Mouse (Mus musculus): ENCODE results near the gene Eef2. TPM values are rescaled to one million over a fixed set of nuclear protein-coding genes. Genes with fewer than 3 reads are reported as not detected.

The Eef2 gene
- polyA plus RNA-seq, 1 experiment from 2014 or later, result 465 TPM

DNA sequence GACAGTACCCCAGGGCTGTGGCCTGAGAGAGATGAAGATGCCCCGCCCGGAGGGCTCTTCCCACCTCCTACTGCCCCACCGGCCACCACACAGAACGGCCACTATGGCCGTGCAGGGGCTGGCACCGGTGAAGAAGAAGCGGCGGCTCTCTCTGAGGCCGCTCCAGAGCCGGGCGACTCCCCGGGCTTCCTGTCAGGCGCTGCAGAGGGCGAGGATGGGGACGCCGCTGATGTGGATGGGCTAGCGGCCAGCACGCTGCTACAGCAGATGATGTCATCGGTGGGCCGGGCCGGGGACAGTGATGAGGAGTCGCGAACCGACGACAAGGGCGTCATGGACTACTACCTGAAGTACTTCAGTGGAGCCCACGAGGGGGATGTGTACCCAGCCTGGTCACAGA lies 31.8 kb upstream of the Eef2 start:
- Histone ChIP-seq H3K9me3 (ENCODE audit: control insufficient read depth, low read length) (no peaks in the 10 kb centered on the region), H3K36me3 (ENCODE audit: control insufficient read depth, insufficient read depth, low read length) (peaks cover 66% of the 10 kb centered on the region), H3K9ac (ENCODE audit: low read depth, low read length) (no peak overlapping the region), H3K27me3 (ENCODE audit: control insufficient read depth, insufficient read depth, low read length) (no peaks in the 10 kb centered on the region), H3K27ac (ENCODE audit: low read depth, low read length) (no peak overlapping the region), H3K4me1 (ENCODE audit: control insufficient read depth, insufficient read depth, low read length) (peaks cover 20% of the 10 kb centered on the region), H3K4me3 (ENCODE audit: low read length) (no peak overlapping the region), H3K4me2 (replicated peaks; ENCODE audit: low read depth, low read length) (no peak overlapping the region)
- no peak for ATAC-seq (ENCODE audit: low FRiP score, low TSS enrichment)
- WGBS, result 93% methylated on average over 27 of the region's 27 CpGs

DNA sequence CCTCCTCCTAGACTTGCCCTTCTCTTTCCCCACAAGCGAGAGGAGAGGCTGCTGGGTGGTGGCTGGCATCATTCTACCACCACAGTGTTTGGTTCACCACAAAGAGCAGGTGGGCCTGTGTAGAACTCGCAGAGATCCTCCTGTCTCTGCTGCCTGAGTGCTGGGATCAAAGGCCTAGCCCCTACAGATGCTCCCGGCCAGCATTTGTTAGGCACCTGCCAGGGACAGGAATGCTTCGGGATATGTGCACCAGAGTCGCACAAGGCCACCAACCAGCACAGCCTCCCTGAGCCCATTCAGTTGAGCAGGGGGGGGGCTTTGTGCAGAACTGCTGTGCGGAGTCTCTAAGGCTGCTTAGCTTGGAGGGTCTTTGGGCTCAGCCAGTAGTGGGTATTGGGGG lies 31.1 kb upstream of the Eef2 start:
- no peak overlapping the region for H3K4me3 ChIP-seq (ENCODE audit: low read length)
- 96% methylated on average over 6 of the region's 6 CpGs for WGBS
- H3K9me3 ChIP-seq (ENCODE audit: control insufficient read depth, low read length), result no peaks in the 10 kb centered on the region
- H3K4me2 ChIP-seq (replicated peaks; ENCODE audit: low read depth, low read length), result no peak overlapping the region
- H3K27ac ChIP-seq (ENCODE audit: low read depth, low read length), result no peak overlapping the region
- ATAC-seq (ENCODE audit: low FRiP score, low TSS enrichment), result no peak
- H3K9ac ChIP-seq (ENCODE audit: low read depth, low read length), result no peak overlapping the region
- H3K4me1 ChIP-seq (ENCODE audit: control insufficient read depth, insufficient read depth, low read length), result peaks cover 14% of the 10 kb centered on the region
- H3K36me3 ChIP-seq (ENCODE audit: control insufficient read depth, insufficient read depth, low read length), result peaks cover 73% of the 10 kb centered on the region
- no peaks in the 10 kb centered on the region for H3K27me3 ChIP-seq (ENCODE audit: control insufficient read depth, insufficient read depth, low read length)

DNA sequence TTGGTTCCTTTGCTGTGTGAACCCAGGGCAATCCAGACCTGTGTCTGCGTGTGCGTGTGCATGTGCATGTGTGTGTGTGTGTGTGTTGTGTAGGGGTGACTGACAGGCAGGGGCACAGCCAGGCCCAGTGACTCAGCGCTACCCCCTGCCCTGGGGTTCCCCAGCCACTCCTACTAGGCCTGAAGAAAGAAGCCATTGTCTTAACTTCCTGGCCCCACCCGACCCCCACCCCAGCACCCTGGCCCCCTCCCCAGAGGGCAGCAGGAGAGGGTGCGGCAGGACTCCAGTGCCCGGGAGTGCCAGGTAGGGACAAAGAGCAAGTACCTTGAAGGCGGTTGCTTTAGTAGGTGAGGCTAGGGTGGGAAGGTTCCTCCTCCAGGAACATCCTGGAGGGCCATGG lies 30.7 kb upstream of the Eef2 start:
- Histone ChIP-seq H3K4me1 (ENCODE audit: control insufficient read depth, insufficient read depth, low read length) (peaks cover 9% of the 10 kb centered on the region), H3K36me3 (ENCODE audit: control insufficient read depth, insufficient read depth, low read length) (peaks cover 73% of the 10 kb centered on the region), H3K27me3 (ENCODE audit: control insufficient read depth, insufficient read depth, low read length) (no peaks in the 10 kb centered on the region), H3K4me3 (ENCODE audit: low read length) (no peak overlapping the region), H3K4me2 (replicated peaks; ENCODE audit: low read depth, low read length) (no peak overlapping the region), H3K9me3 (ENCODE audit: control insufficient read depth, low read length) (no peaks in the 10 kb centered on the region), H3K27ac (ENCODE audit: low read depth, low read length) (no peak overlapping the region), H3K9ac (ENCODE audit: low read depth, low read length) (no peak overlapping the region)
- ATAC-seq (ENCODE audit: low FRiP score, low TSS enrichment), result no peak
- 76% methylated on average over 7 of the region's 7 CpGs for WGBS

DNA sequence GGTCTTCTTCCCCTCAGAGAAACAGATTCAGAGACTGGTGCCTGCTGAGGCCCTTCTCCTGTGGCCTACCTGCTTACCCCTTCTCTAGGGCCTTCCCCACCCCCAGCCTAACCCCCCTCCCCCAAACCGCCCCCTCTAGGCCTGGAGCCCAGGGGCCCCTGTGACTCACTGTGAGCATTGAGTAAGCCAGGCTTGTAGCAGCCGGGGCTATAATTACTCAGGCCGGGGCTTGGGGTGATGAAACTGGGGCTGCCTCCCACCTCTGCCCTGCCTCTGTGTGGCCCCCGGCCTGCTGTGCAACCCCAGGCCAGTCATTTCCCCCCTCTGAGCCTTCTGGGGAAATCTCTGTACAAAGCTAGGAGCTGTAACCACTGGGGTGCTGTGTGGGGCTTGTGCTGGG lies 30.1 kb upstream of the Eef2 start:
- no peak overlapping the region for H3K4me2 ChIP-seq (replicated peaks; ENCODE audit: low read depth, low read length)
- no peak overlapping the region for H3K27ac ChIP-seq (ENCODE audit: low read depth, low read length)
- no peaks in the 10 kb centered on the region for H3K9me3 ChIP-seq (ENCODE audit: control insufficient read depth, low read length)
- H3K9ac ChIP-seq (ENCODE audit: low read depth, low read length), result no peak overlapping the region
- H3K4me1 ChIP-seq (ENCODE audit: control insufficient read depth, insufficient read depth, low read length), result peaks cover 4% of the 10 kb centered on the region; the same call in 1 of the 2 replicates
- ATAC-seq (ENCODE audit: low FRiP score, low TSS enrichment), result no peak
- WGBS, result 93% methylated on average over 4 of the region's 4 CpGs
- peaks cover 73% of the 10 kb centered on the region for H3K36me3 ChIP-seq (ENCODE audit: control insufficient read depth, insufficient read depth, low read length)
- no peaks in the 10 kb centered on the region for H3K27me3 ChIP-seq (ENCODE audit: control insufficient read depth, insufficient read depth, low read length)
- no peak overlapping the region for H3K4me3 ChIP-seq (ENCODE audit: low read length)

DNA sequence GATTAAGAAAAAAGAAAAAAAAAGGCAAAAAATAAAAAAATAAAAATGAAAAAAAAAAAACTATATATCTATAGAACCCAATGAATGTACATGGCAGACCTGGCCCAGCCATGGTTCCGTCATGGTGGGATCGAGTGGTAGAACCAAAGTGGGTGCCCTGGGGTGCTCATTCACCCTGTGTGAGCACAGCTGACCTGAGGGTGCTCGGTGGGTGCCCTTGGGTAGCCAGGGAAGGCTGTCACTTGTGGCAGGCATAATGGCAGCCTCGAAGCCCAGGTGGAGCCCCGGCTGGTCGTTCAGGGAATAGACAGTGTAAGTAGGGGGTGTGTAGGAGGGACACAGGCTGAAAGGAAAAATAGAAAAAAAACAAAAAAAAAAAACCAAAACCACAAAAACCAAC lies 25.2 kb upstream of the Eef2 start:
- H3K4me1 ChIP-seq (ENCODE audit: control insufficient read depth, insufficient read depth, low read length), result no peaks in the 10 kb centered on the region
- WGBS, result 78% methylated on average over 6 of the region's 6 CpGs
- H3K27me3 ChIP-seq (ENCODE audit: control insufficient read depth, insufficient read depth, low read length), result no peaks in the 10 kb centered on the region
- H3K27ac ChIP-seq (ENCODE audit: low read depth, low read length), result no peak overlapping the region
- no peaks in the 10 kb centered on the region for H3K9me3 ChIP-seq (ENCODE audit: control insufficient read depth, low read length)
- ATAC-seq (ENCODE audit: low FRiP score, low TSS enrichment), result no peak
- no peak overlapping the region for H3K4me3 ChIP-seq (ENCODE audit: low read length)
- H3K4me2 ChIP-seq (replicated peaks; ENCODE audit: low read depth, low read length), result no peak overlapping the region
- no peak overlapping the region for H3K9ac ChIP-seq (ENCODE audit: low read depth, low read length)
- peaks cover 86% of the 10 kb centered on the region for H3K36me3 ChIP-seq (ENCODE audit: control insufficient read depth, insufficient read depth, low read length)

DNA sequence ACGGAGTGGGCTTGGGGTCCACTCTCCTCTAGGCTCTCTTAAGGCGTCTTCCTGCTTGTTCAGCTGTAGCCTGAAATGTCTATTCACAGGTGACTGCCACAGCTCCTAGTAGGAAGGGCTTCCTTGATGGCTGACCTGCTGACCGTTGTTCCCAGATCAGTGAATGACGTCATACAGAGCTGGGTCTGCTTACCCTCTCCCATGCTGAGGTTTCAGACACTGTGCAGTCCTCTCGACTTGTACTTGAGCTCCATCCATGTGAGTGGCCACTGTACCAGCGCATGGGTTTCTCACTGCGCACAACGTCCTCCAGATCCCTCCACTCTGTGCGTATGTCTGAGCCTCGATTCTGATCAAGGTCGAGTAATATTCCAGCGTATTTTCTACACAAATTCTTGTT lies 23.8 kb upstream of the Eef2 start:
- Histone ChIP-seq H3K9me3 (ENCODE audit: control insufficient read depth, low read length) (no peaks in the 10 kb centered on the region), H3K9ac (ENCODE audit: low read depth, low read length) (no peak overlapping the region), H3K4me3 (ENCODE audit: low read length) (no peak overlapping the region), H3K27ac (ENCODE audit: low read depth, low read length) (0 out of 2 replicates have a peak overlapping the region, but pooled peaks have one; percentile 17), H3K4me2 (replicated peaks; ENCODE audit: low read depth, low read length) (no peak overlapping the region), H3K4me1 (ENCODE audit: control insufficient read depth, insufficient read depth, low read length) (no peaks in the 10 kb centered on the region), H3K27me3 (ENCODE audit: control insufficient read depth, insufficient read depth, low read length) (no peaks in the 10 kb centered on the region), H3K36me3 (ENCODE audit: control insufficient read depth, insufficient read depth, low read length) (peaks cover 85% of the 10 kb centered on the region)
- 71% methylated on average over 12 of the region's 12 CpGs for WGBS
- ATAC-seq (ENCODE audit: low FRiP score, low TSS enrichment), result no peak

DNA sequence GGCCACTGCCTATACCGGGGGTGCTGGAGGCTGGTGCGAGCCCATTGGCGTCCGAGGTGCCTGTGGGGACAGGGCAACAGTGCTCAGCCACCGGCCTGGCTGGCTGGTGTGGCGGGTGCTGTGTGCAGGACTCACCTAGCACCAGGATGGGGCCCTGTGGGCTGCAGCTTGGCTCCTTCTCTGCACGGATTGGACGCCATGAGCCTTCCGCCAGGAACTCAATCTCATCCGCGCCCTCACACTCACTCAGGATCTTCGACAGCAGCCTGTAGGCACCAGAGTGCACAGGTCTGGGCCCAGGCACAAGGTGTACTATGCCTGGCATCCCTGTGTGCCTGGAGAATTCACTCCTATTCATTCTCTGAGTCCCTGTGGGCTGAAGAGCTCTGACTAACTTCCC lies 22.1 kb upstream of the Eef2 start:
- Histone ChIP-seq H3K4me3 (ENCODE audit: low read length) (no peak overlapping the region), H3K9ac (ENCODE audit: low read depth, low read length) (no peak overlapping the region), H3K27ac (ENCODE audit: low read depth, low read length) (no peak overlapping the region), H3K36me3 (ENCODE audit: control insufficient read depth, insufficient read depth, low read length) (peaks cover 80% of the 10 kb centered on the region), H3K4me1 (ENCODE audit: control insufficient read depth, insufficient read depth, low read length) (no peaks in the 10 kb centered on the region), H3K9me3 (ENCODE audit: control insufficient read depth, low read length) (no peaks in the 10 kb centered on the region), H3K4me2 (replicated peaks; ENCODE audit: low read depth, low read length) (no peak overlapping the region), H3K27me3 (ENCODE audit: control insufficient read depth, insufficient read depth, low read length) (no peaks in the 10 kb centered on the region)
- ATAC-seq (ENCODE audit: low FRiP score, low TSS enrichment), result no peak
- 91% methylated on average over 12 of the region's 12 CpGs for WGBS

DNA sequence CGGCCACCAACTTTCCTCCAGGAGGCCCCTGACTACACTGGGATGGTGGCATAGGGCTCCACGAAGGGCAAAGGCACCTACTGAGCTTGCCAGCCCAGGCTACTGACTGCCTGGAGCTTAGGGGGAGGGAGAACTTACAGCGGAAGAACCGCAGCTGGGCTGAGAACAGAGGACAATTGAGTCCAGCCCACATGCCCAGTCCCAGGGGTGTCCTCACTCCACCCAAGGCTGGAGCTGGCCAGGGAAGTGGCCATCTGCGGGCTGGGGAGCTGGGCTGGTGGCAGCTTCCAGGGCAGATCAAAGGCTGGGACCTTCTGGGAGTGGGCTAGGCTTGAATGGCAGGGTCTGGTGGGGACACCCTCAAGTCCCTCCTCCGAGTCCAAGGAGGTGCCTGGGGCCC lies 21.7 kb upstream of the Eef2 start:
- Histone ChIP-seq H3K9me3 (ENCODE audit: control insufficient read depth, low read length) (no peaks in the 10 kb centered on the region), H3K4me2 (replicated peaks; ENCODE audit: low read depth, low read length) (no peak overlapping the region), H3K9ac (ENCODE audit: low read depth, low read length) (no peak overlapping the region), H3K36me3 (ENCODE audit: control insufficient read depth, insufficient read depth, low read length) (peaks cover 77% of the 10 kb centered on the region), H3K4me1 (ENCODE audit: control insufficient read depth, insufficient read depth, low read length) (no peaks in the 10 kb centered on the region), H3K27ac (ENCODE audit: low read depth, low read length) (no peak overlapping the region), H3K27me3 (ENCODE audit: control insufficient read depth, insufficient read depth, low read length) (no peaks in the 10 kb centered on the region), H3K4me3 (ENCODE audit: low read length) (no peak overlapping the region)
- 82% methylated on average over 6 of the region's 6 CpGs for WGBS
- ATAC-seq (ENCODE audit: low FRiP score, low TSS enrichment), result no peak

DNA sequence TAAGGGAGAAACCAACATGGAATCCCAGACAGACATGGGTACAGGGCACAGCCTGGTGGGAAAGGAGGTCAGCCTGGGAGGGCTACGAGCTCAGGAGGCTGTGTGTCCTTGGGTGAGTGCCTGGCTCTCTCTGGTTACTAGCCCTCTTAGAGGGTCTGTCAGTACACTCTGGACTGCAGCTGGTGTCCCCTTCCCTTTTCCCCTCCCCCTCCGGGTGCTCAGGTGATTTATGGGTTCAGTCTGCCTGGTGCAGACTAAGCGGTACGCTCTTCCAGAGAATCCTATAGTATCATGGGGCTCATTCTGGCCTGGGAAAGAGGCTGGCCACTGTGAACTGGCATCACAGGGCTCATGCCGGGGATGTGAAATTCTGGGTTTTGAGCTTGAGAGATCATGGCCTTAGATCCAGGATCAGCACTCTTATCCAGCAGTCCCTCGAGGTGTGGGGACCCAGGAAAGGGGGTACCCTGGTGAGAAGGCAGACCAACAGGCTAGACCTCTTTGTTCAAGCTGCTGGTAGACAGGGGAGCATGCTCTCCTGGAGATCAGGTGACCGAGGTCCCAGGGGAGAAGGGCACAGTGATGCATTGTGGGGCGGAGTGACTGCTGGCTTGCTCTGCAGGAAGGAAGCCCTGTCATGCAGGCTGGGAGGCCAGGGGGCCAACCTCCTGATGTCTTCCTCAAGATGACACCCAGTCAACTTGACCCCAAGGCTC lies 14.7 kb upstream of the Eef2 start:
- Histone ChIP-seq H3K9me3 (ENCODE audit: control insufficient read depth, low read length) (no peaks in the 10 kb centered on the region), H3K4me3 (ENCODE audit: low read length) (no peak overlapping the region), H3K4me1 (ENCODE audit: control insufficient read depth, insufficient read depth, low read length) (peaks cover 12% of the 10 kb centered on the region), H3K9ac (ENCODE audit: low read depth, low read length) (no peak overlapping the region), H3K36me3 (ENCODE audit: control insufficient read depth, insufficient read depth, low read length) (peaks cover 62% of the 10 kb centered on the region), H3K4me2 (replicated peaks; ENCODE audit: low read depth, low read length) (no peak overlapping the region), H3K27ac (ENCODE audit: low read depth, low read length) (no peak overlapping the region), H3K27me3 (ENCODE audit: control insufficient read depth, insufficient read depth, low read length) (no peaks in the 10 kb centered on the region)
- 0 out of 2 replicates have a peak, but pooled peaks have one; percentile 21 for ATAC-seq (ENCODE audit: low FRiP score, low TSS enrichment)
- WGBS, result 54% methylated on average over 8 of the region's 8 CpGs

Measured in kidney, embryonic 14.5 days (tissue).